Mouse (Mus musculus) stomach, embryonic 16.5 days (tissue): ENCODE measurements around the gene 4933417A18Rik. TPM values are rescaled to one million over a fixed set of nuclear protein-coding genes. Genes with fewer than 3 reads are reported as not detected.
"Not testable (repeated sequence)": the region's sequence is repeated elsewhere in the genome, so short reads cannot be mapped to it uniquely, and the experiment has no call there.

Source experiments
- ATAC-seq: fragments of 200-750 bp; cut with Nextera tagmentation; 2 replicates; pipeline ENCODE4 v1.8.0; 2017; ENCODE audit warnings: moderate number of reproducible peaks, moderate TSS enrichment; ENCODE audit not compliant: insufficient read depth, low FRiP score
- H3K27ac ChIP-seq: fragments of 300-500 bp; sonication (generic); 2 replicates; pipeline ENCODE4 v1.5.1; 2014; ENCODE audit warnings: low read length
- H3K27me3 ChIP-seq: fragments of 300-500 bp; sonication (generic); 2 replicates; pipeline ENCODE4 v1.6.1; 2014; ENCODE audit warnings: low read length, control low read depth, mixed read lengths; ENCODE audit not compliant: control insufficient read depth, insufficient read depth
- H3K36me3 ChIP-seq: fragments of 300-500 bp; sonication (generic); 2 replicates; pipeline ENCODE4 v1.6.1; 2014; ENCODE audit warnings: low read length; ENCODE audit not compliant: control insufficient read depth, insufficient read depth
- H3K4me1 ChIP-seq: fragments of 300-500 bp; sonication (generic); 2 replicates; pipeline ENCODE4 v1.6.1; 2014; ENCODE audit warnings: low read length, control low read depth, mixed read lengths; ENCODE audit not compliant: control insufficient read depth, insufficient read depth
- H3K4me2 ChIP-seq: fragments of 300-500 bp; sonication (generic); 2 replicates; pipeline ENCODE4 v1.6.1; 2014; ENCODE audit warnings: low read depth, low read length, mixed read lengths
- H3K4me3 ChIP-seq: fragments of 300-500 bp; sonication (generic); replicated peaks from 2 replicates; pipeline ENCODE4 v1.5.1; 2014; ENCODE audit warnings: mild to moderate bottlenecking, low read length
- H3K9ac ChIP-seq: fragments of 300-500 bp; sonication (generic); 2 replicates; pipeline ENCODE4 v1.6.1; 2014; ENCODE audit warnings: low read length
- H3K9me3 ChIP-seq: fragments of 300-500 bp; sonication (generic); replicated peaks from 2 replicates; pipeline ENCODE4 v1.6.1; 2016; ENCODE audit warnings: low read length, control low read depth; ENCODE audit not compliant: control insufficient read depth
- WGBS: fragments of 180-500 bp; shearing (Covaris S2); extraction: QIAGEN DNeasy Blood & Tissue Kit; methylation state at CpG from one replicate; pipeline ENCODE4 v1.1.7; 2014; 5-methylcytosine and 5-hydroxymethylcytosine counted together
- polyA plus RNA-seq: library from polyadenylated mRNA; unstranded; fragments of >200 nt; fragmentation: Nextera tagmentation; extraction: Ambion mirVana; gene quantifications from 2 replicates; pipeline ENCODE4 v1.2.1, GENCODE M21; 2015

4933417A18Rik gene
- not detected in 2 replicates for polyA plus RNA-seq

DNA sequence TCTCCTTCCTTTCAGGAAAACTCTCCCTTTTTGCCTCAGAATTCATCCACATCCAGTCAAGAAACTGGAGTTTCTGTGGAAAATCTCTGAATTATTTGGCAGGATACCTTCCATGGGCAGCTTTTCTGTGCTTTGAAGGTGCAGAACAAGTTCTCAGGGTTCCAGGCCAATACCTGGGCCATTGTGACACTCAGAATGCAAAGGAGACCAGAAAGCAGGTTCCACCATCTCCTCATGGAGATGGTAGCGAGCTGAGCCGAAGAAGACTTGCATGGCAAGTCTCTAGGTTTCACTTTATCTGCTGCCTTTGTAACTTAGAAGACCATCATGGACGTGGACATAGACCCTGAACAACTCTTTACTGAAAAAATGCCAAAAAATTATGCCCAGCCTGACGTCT, at the start of gene 4933417A18Rik, which contains the start of gene Fam217a:
Gene 4933417A18Rik, plus strand, starts transcription at position 200 of the 400 bp plus-strand sequence.
Gene Fam217a, minus strand, starts transcription at position 101 of the 400 bp plus-strand sequence.
- Histone ChIP-seq H3K9me3 (no peaks in the 10 kb centered on the region), H3K27ac (no peak within 1 kb of the TSS), H3K9ac (no peak within 1 kb of the TSS), H3K4me3 (no peak within 1 kb of the TSS), H3K27me3 (no peaks in the 10 kb centered on the region), H3K36me3 (no peaks in the 10 kb centered on the region), H3K4me1 (no peaks in the 10 kb centered on the region), H3K4me2 (no peak within 1 kb of the TSS)
- 79% methylated on average over 4 of the region's 4 CpGs for WGBS
- ATAC-seq = no peak

DNA sequence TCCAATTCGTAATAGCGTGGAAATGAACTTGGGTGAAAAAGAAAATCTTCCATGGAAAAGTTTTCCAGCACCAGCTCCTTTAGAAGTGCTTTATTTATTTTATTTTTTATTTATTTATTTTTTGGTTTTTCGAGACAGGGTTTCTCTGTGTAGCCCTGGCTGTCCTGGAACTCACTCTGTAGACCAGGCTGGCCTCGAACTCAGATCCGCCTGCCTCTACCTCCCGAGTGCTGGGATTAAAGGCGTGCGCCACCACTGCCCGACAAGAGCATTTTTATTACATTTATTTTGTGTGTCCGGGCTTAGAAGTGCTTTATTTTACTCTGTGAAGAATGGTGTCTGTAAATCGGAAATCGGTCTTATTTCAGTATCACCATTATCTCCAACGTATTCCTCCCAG, 49.5 kb upstream of the 4933417A18Rik start:
- Histone ChIP-seq H3K9ac (peak overlapping the region; percentile 96), H3K4me1 (peaks cover 23% of the 10 kb centered on the region), H3K4me3 (peak overlapping the region; percentile 95), H3K27ac (peak overlapping the region; percentile 99), H3K4me2 (peak overlapping the region; percentile 78)
- H3K9me3 ChIP-seq, H3K36me3 ChIP-seq, ATAC-seq, H3K27me3 ChIP-seq: not testable (repeated sequence)
- WGBS = 18% methylated on average over 13 of the region's 13 CpGs

DNA sequence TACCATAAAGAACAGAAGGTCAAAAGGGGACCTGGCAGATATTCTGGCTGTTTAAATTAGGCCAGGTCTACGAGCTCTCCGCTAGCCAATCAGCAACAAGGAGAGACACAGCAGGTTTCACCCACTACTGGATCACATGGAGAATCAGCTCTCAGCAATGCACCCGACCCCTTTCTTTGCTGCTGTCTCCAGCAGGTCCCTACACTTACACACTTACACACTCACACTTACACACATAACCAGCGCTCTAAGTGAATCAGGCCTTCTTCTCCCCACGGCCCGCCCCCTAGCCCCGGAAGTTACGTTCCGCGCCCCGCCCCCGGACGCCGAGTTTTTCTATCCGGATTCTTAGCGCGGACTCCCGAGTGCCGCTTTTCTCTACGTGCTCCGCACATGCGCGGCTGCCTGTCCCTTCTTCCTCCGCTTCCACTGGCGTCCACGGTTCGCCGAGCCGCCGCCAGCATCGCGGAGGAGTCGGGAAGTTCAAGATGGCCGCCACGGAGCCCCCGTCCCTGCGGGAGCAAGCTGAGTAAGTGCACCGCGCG, 49.0 kb upstream of the 4933417A18Rik start, which contains the start of gene Prpf4b:
Gene Prpf4b, plus strand, starts transcription at position 137 of the 545 bp plus-strand sequence.
- peak; percentile 80 for ATAC-seq
- H3K27ac ChIP-seq = peak within 1 kb of the TSS; percentile 99
- no peaks in the 10 kb centered on the region for H3K9me3 ChIP-seq
- peaks cover 23% of the 10 kb centered on the region for H3K4me1 ChIP-seq
- peak within 1 kb of the TSS; percentile 78 for H3K4me2 ChIP-seq
- no peaks in the 10 kb centered on the region for H3K27me3 ChIP-seq
- H3K4me3 ChIP-seq = peak within 1 kb of the TSS; percentile 95
- under 1% methylated on average over 40 of the region's 40 CpGs for WGBS
- H3K36me3 ChIP-seq = no peaks in the 10 kb centered on the region
- peak within 1 kb of the TSS; percentile 96 for H3K9ac ChIP-seq

DNA sequence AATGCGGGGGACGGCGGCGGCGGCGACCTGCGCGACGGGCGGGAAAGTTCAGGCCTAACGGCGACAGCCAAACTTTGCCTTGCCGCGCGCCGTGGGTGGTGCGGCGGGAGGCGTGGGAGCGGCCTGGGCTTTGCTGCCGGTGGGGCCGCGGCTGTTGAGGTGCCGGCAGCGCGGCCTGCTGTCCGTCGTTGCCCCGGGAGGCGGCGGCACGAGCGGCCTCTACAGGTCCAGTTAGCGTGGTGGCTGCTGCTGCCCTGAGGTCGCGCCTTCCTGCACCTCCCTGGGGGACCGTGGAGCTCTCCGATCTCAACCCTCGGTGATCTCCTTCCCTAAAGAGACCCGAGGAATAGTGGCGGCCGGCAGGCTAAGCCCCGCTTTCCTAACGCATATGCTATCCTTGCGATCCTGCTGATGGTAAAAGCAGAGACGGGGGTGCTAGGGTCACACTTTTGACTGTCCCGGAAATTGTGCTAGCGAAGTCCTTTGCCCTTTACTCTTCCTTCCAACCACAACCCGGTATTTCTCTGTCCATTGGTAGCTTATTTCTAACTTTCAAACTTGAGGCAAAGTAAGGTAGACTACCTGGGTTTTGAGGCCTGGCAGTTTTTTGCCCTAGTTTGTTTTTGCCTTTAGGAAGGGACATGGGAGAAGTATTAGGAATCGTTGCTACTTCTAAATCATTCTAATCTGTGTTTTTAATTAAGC, 48.3 kb upstream of the 4933417A18Rik start:
- WGBS = under 1% methylated on average over 50 of the region's 50 CpGs
- ATAC-seq = peak; percentile 45
- peak overlapping the region; percentile 95 for H3K4me3 ChIP-seq

DNA sequence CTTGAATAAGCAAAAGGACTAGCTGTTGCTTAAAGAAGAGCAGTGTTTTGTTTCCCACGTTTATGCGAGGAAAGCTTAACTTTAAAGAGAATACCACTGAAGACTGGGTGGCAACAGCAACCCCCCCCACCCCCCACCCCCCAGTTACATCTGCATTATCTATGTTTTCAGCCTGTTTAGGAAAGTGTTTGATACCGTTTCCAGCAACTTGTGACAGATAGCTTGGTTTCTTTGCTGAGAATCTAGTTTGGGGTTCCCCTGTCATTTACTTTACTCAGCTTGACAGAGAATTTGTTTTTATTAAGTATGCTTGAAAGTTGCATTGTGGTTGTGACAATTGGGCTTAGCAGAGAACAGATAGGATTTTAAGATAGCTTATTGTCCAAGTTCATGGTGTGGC, 47.7 kb upstream of the 4933417A18Rik start:
- 4% methylated on average over 3 of the region's 3 CpGs for WGBS
- Histone ChIP-seq H3K4me1 (peaks cover 23% of the 10 kb centered on the region), H3K9me3 (no peaks in the 10 kb centered on the region), H3K9ac (peak overlapping the region; percentile 96), H3K27ac (peak overlapping the region; percentile 99; the same call in 1 of the 2 replicates), H3K4me3 (peak overlapping the region; percentile 95), H3K27me3 (no peaks in the 10 kb centered on the region), H3K36me3 (no peaks in the 10 kb centered on the region), H3K4me2 (peak overlapping the region; percentile 78)
- ATAC-seq = no peak

More for the DNA sequence above, 48.3 kb upstream of the 4933417A18Rik start:
- H3K27me3 ChIP-seq = no peaks in the 10 kb centered on the region
- peak overlapping the region; percentile 99 for H3K27ac ChIP-seq
- no peaks in the 10 kb centered on the region for H3K36me3 ChIP-seq
- peaks cover 23% of the 10 kb centered on the region for H3K4me1 ChIP-seq
- no peaks in the 10 kb centered on the region for H3K9me3 ChIP-seq
- peak overlapping the region; percentile 78 for H3K4me2 ChIP-seq
- H3K9ac ChIP-seq = peak overlapping the region; percentile 96

DNA sequence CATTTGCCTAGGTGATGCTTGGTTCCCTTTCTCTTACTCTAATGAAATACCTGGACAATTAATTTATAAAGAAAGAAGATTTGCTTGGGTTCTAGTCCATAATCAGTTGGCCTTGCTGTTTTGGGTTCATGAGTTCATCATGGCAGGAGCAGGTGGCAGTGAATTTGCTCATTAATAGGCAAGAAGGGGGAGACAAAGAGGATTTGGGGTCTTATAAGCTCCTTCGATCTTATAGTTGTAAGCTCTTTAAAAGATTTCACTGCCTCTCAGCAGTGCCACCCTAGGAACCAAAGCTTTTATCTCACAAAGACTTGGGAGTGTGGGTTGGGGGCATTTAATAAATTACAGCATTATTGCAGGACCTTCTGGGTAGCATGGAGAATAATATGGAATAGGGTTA, 31.3 kb upstream of the 4933417A18Rik start:
- Histone ChIP-seq H3K36me3 (peaks cover 32% of the 10 kb centered on the region), H3K4me2 (no peak overlapping the region)
- WGBS = 89% methylated on average over 1 of the region's 1 CpGs

DNA sequence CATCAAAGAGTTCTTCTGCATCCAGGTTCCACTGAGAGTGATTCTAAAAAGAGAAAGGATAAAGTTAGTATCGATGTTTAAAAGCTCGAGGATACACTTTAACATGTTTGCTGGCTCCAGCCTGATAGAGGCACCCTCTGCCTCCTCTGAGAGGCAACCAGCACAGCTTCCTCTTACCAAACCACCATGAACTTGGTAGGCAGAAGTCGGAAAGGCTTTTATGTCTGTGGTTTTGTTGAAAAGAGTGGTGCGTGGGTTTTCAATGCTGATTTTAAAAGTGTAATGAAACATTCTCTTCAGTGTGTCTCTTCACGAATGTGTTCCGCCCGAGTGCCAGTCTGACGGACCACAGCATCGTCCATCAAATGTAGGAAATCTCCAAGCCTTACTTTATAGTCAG, 9.6 kb upstream of the 4933417A18Rik start:
- no peaks in the 10 kb centered on the region for H3K4me1 ChIP-seq
- WGBS = 74% methylated on average over 9 of the region's 9 CpGs
- H3K9ac ChIP-seq = no peak overlapping the region
- no peaks in the 10 kb centered on the region for H3K36me3 ChIP-seq
- H3K4me3 ChIP-seq = no peak overlapping the region
- no peak overlapping the region for H3K27ac ChIP-seq
- no peak for ATAC-seq
- no peaks in the 10 kb centered on the region for H3K27me3 ChIP-seq
- H3K4me2 ChIP-seq = no peak overlapping the region
- H3K9me3 ChIP-seq = no peaks in the 10 kb centered on the region

More for the DNA sequence above, 31.3 kb upstream of the 4933417A18Rik start:
- ATAC-seq = no peak
- Histone ChIP-seq H3K27ac (no peak overlapping the region), H3K27me3 (no peaks in the 10 kb centered on the region), H3K9ac (no peak overlapping the region), H3K4me3 (no peak overlapping the region), H3K9me3 (no peaks in the 10 kb centered on the region), H3K4me1 (no peaks in the 10 kb centered on the region)

DNA sequence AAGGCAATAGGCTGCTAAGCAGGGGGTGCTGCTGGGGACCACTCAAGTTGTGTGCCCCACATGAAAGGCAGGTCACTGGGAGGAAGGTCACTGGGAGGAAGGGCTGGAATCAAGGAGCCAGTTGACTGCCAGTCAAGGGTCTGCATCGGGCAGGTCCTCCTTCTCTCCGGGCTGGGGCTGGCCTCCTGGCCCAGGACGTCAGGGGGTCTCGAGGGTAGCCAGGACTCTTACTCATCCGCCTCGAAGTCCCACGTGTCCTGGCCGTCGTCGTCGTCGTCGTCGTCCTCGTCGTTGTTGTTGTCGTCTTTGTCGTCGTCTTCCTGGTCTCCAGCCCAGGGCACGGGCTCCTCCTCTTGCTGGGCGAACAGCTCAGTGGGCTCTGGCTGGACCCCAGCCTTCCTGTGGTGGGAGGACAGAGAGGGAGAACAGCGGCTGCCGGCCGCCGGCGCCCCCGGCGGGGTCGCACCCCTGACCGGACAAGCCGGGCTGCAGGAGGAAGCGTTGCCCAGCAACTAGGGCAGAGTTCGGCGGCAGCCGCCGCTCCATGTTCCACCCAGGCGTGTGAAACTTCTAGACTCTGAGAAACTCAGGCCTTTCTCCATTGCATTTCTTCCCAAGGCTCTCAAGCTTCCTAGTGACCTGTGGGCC, 7.6 kb upstream of the 4933417A18Rik start:
- Histone ChIP-seq H3K9me3 (no peaks in the 10 kb centered on the region), H3K36me3 (no peaks in the 10 kb centered on the region), H3K4me2 (peak overlapping the region; percentile 73), H3K4me1 (no peaks in the 10 kb centered on the region), H3K4me3 (peak overlapping the region; percentile 38), H3K27ac (no peak overlapping the region), H3K27me3 (no peaks in the 10 kb centered on the region), H3K9ac (peak overlapping the region; percentile 65)
- WGBS = 34% methylated on average over 36 of the region's 37 CpGs
- peak; percentile 37; the same call in 1 of the 2 replicates for ATAC-seq
